Mouse (Mus musculus): Measurements from ENCODE around the gene Clstn2.

DNA sequence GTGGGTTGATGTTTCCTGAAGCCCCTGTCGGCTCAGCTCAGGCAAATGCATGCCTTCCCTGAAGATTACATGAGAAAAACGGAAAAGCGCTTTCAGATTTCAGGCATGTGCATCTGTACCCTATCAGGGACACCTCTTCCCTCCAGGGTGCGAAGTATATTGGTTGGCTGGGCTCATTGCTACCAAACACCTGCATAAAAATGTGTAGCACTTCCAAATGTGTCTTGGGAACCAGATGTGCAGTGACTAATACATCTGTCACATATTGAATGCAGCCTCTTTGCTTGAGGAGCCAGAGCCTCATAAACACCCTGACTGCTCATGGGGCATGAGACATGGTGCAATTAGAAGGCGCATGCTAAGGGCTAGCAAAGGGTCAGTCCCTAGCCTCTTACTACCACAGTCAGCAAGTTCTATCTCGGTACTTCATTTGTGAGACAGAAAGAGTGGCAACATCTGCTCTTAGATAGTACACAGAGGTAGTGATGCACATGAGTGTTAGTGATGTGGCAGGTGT is 267.7 kb downstream of the Clstn2 start:
- no peak for TF ChIP-seq CTCF (IDR thresholded peaks at IDR 0.05; ENCODE audit: insufficient read depth, low read depth, low read length)
- no peak for TF ChIP-seq POLR2A (IDR thresholded peaks at IDR 0.05; ENCODE audit: insufficient read depth, low read depth, low read length)

Data from olfactory bulb, adult 2 months (tissue).